Mouse (Mus musculus) G1E-ER4 (cell line): Measurements from ENCODE around the gene Xrcc4. TPM values are rescaled to one million over a fixed set of nuclear protein-coding genes. Genes with fewer than 3 reads are reported as not detected.

ENCODE experiments used
- GATA1 ChIP-seq: IDR thresholded peaks from one replicate; pipeline ENCODE4 v1.8.0; 2012; ENCODE audit warnings: low read length, inconsistent platforms
- polyA plus RNA-seq: library from polyadenylated mRNA; stranded (reverse); fragments of >175 nt; gene quantifications from 2 replicates; pipeline ENCODE4 v1.2.3, GENCODE M21; 2012

Xrcc4 gene
- polyA plus RNA-seq, 1 experiment: 0.45 TPM

DNA sequence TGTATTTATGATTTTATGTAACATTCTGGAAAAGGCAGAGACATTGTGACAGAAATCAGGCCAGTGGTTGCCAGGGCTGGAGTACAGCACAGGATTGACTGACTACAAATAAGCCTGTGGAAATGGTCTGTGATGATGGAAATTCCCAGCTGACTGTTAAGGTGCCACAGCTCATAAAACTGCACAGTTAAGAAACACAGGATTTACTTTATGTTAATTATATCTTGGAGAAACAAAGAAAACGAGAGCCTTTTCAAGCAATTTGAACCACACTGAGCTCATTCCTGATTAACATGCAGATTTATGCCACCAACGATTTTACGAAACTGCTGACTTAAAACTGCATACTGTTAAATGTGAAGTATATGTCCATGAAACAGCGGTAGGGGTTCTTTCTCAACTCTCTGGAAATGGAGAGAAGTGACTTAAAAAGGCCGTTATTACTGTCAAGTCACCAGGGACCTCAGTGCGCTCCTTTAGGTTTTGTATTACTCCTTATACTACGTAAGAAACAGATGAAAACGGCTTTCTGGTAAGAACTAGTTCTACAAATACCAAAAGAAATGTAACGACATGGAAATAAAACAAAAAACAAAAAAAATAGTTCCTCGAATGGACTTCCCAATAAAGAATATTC lies 210.5 kb downstream of the Xrcc4 start:
- no peak for TF ChIP-seq GATA1

DNA sequence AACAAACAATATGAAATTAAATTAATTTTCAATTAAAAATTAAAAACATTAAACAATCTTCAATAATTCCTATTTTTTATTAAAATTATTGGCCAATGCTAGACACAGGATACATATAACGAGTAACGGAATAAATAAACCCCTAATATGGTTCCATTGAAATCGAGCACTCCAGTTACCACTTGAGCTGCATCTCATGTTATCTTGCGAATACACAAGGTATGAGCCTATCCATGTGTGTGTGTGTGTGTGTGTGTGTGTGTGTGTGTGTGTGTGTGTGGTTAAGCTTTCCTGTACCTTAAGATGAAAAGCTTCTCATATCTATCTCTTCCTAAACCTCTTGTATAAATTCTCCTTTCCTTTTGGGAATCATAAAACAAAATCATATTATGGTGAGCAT lies 213.9 kb downstream of the Xrcc4 start:
- no peak for TF ChIP-seq GATA1

DNA sequence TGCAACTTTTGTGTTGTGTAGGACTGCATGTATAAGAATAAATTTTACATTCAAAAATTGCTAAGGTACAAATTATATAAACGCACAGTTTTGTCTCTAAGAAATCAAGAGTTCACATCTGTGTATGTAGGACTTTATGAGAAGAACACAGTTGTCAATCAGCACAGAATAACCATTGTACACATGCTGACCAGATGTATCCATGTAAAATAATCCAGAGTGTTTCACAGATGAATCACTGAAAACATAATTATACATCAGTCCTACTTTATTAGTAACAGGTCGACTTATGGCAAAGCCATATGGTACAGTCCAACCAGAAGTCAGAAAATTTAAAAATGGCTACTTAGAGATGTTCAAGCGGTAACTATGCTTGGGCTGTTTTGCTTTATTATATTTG lies 216.7 kb downstream of the Xrcc4 start:
- TF ChIP-seq GATA1: no peak

- TF ChIP-seq GATA1: no peak
Observed at GRCm38 (mm10) chr13:89854139-89854538, 235.3 kb downstream of the Xrcc4 start.

DNA sequence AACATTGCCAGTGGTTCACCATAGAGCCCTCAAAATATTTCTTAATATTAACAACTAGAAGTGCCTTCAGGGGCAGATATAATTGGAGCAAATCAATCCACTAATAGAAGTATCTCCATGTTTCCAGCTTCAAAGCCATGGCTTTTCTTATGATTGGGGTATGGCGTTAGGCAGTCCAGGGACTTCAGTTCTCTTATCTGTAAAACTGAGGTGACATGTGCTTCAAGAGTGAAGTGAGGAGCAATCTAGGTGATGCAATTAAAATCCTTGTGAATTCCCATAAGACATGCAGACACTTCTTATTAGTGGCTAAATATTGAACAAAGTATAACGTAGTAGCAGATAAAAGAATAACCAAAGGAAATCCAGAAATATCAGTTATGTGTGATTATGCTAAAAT lies 238.7 kb downstream of the Xrcc4 start:
- no peak for TF ChIP-seq GATA1

GRCm38 (mm10) chr13:89849955-89850354 lies 239.5 kb downstream of the Xrcc4 start:
- no peak for TF ChIP-seq GATA1

GRCm38 (mm10) chr13:89838635-89839034 lies 250.8 kb downstream of the Xrcc4 start:
- no peak for TF ChIP-seq GATA1

GRCm38 (mm10) chr13:89834485-89834884 lies 254.9 kb downstream of the Xrcc4 start:
- no peak for TF ChIP-seq GATA1

GRCm38 (mm10) chr13:89833053-89833670 lies 256.2 kb downstream of the Xrcc4 start:
- no peak for TF ChIP-seq GATA1

GRCm38 (mm10) chr13:89828429-89828970 lies 260.9 kb downstream of the Xrcc4 start:
- TF ChIP-seq GATA1: no peak

DNA sequence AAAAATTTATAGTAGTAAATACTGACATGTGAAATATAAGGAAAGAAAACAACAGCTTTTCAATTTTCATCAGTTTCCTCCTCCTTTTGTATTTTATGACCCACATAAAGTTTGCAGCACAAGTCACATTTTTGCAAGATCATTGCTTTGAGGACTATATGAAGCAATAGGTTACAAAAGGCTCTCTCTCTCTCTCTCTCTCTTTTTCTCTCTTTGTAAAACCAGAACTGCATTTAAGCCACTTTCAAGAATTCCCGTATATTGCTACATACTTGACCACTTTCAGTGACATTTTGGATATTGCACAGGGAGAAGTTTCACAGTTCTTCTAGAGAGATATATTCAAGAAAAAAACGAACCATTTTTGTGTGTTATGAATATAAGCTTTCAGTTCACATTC lies 261.6 kb downstream of the Xrcc4 start:
- TF ChIP-seq GATA1: no peak

- no peak for TF ChIP-seq GATA1
Observed at GRCm38 (mm10) chr13:89814543-89814942, 274.9 kb downstream of the Xrcc4 start.

GRCm38 (mm10) chr13:89812169-89812568 lies 277.2 kb downstream of the Xrcc4 start:
- no peak for TF ChIP-seq GATA1

- no peak for TF ChIP-seq GATA1
Observed at GRCm38 (mm10) chr13:89809024-89809423, 280.4 kb downstream of the Xrcc4 start.

- TF ChIP-seq GATA1: no peak
Observed at GRCm38 (mm10) chr13:89801901-89802300, 287.5 kb downstream of the Xrcc4 start.

- TF ChIP-seq GATA1: no peak
Observed at GRCm38 (mm10) chr13:89797721-89798120, 291.7 kb downstream of the Xrcc4 start.

GRCm38 (mm10) chr13:89791475-89791874 lies 297.9 kb downstream of the Xrcc4 start:
- no peak for TF ChIP-seq GATA1
